Mouse (Mus musculus): Measurements from ENCODE around the gene Arrdc1. TPM values are rescaled to one million over a fixed set of nuclear protein-coding genes. Genes with fewer than 3 reads are reported as not detected.

The Arrdc1 gene
- total and polyA plus RNA-seq, 2 experiments: 2.5 to 12.7 TPM

DNA sequence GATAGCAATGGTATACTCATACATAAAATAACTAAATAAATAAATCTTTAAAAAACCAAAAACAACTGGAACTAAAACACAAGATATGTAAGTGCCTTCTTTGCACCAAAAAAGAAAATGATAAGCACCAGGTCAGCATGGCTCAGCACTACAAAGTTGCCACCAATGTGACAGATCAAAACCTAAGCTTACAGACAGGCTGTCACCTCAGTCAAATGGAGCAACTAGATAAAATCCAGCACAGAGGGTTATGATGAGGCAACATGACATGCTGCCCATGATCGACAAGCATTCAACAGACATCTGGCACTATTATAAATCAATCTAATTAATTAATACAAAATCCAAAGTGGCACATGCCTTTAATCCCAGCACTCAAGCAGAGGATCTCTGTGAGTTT is 40.8 kb downstream of the Arrdc1 start:
- Histone ChIP-seq H3K4me3 (ENCODE audit: insufficient read depth, low read depth, low read length) (no peak overlapping the region), H3K4me1 (ENCODE audit: control insufficient read depth, insufficient read depth, low read length) (peaks cover 36% of the 10 kb centered on the region), H3K27me3 (ENCODE audit: control insufficient read depth, insufficient read depth, low read length) (no peaks in the 10 kb centered on the region), H3K27ac (replicated peaks; ENCODE audit: insufficient read depth, low read depth, low read length) (peak overlapping the region; percentile 59), H3K79me2 (ENCODE audit: control insufficient read depth, insufficient read depth, low read length) (peaks cover 46% of the 10 kb centered on the region), H3K9ac (ENCODE audit: low read depth, low read length) (no peak overlapping the region), H3K36me3 (ENCODE audit: control insufficient read depth, insufficient read depth, low read length) (no peaks in the 10 kb centered on the region)
- DNase-seq (ENCODE audit: extremely low read depth, low read depth, low spot score): peak; percentile 75
- WGBS: 31% methylated on average over 1 of the region's 1 CpGs
- no peak for TF ChIP-seq CTCF (IDR thresholded peaks at IDR 0.05; ENCODE audit: low read depth, low read length)
- no peak for TF ChIP-seq POLR2A (IDR thresholded peaks at IDR 0.05; ENCODE audit: extremely low read depth, insufficient read depth, low read length)

DNA sequence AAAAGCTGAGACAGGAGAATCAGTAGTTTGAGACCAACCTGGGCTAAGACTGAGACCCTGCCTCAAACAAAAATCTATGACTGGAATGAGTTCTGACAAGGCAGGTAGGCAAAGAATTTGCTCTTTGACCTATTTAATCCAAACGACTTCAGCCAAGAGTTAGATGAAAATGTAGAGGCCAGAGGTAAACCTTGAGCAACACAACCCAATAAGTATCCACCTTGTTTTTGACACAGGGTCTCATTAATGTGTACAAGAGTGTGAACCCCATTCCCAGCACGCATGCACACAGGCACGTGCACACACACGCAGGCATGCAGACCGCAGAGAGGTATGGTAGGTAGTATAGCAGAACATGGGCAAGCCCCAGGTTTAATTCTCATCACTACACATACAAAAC is 42.7 kb downstream of the Arrdc1 start:
- WGBS: 25% methylated on average over 5 of the region's 5 CpGs
- TF ChIP-seq POLR2A (IDR thresholded peaks at IDR 0.05; ENCODE audit: extremely low read depth, insufficient read depth, low read length) (no peak), CTCF (IDR thresholded peaks at IDR 0.05; ENCODE audit: low read depth, low read length) (no peak)
- Histone ChIP-seq H3K36me3 (ENCODE audit: control insufficient read depth, insufficient read depth, low read length) (no peaks in the 10 kb centered on the region), H3K4me3 (ENCODE audit: insufficient read depth, low read depth, low read length) (no peak overlapping the region), H3K4me1 (ENCODE audit: control insufficient read depth, insufficient read depth, low read length) (peaks cover 45% of the 10 kb centered on the region), H3K27ac (replicated peaks; ENCODE audit: insufficient read depth, low read depth, low read length) (peak overlapping the region; percentile 75), H3K79me2 (ENCODE audit: control insufficient read depth, insufficient read depth, low read length) (peaks cover 50% of the 10 kb centered on the region), H3K27me3 (ENCODE audit: control insufficient read depth, insufficient read depth, low read length) (no peaks in the 10 kb centered on the region), H3K9ac (ENCODE audit: low read depth, low read length) (no peak overlapping the region)
- peak; percentile 90 for DNase-seq (ENCODE audit: extremely low read depth, low read depth, low spot score)

DNA sequence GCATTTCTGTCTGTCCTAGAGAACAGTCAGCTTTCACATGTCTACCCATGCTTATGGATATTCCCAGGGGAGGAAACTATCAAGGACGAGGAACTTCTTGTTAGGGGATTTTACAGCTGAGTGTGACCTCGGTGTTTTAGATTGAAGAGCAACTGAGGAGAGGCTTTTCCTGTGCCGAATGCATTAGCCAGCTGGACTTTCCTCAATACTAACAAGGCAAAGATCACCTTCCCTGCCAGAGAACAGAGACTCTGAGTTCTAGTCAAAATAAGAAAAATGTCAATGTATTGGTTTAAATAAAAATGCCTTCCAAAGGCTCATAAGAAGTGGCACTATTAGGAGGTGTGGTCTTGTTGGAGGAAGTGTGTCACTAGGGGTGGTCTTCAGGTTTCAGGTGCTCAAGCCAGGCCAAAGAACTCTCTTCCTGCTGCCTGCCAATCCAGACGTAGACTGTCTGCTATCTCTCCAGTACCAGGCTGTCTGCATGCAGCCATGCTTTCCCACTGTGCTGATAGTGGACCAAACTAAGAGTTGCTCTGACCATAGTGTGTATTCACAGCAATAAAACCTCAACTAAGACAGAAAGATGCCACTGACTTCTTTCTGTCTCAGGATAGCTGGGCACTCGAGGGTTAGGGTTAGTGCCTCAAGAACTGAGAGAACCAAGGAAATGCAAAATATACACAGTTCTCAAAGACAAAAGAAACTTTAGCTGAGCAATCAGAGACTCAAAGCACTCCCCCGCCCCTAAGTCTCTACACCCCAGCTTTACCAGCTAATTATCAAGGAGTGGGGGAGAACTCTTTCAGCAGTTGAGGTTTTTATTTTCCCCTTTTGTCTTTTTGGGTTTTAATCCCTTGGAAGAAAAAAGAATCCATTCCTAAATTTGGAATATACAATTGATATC is 44.3 kb downstream of the Arrdc1 start:
- H3K79me2 ChIP-seq (ENCODE audit: control insufficient read depth, insufficient read depth, low read length): peaks cover 41% of the 10 kb centered on the region
- no peak overlapping the region for H3K4me3 ChIP-seq (ENCODE audit: insufficient read depth, low read depth, low read length)
- H3K9ac ChIP-seq (ENCODE audit: low read depth, low read length): peak overlapping the region; percentile 44
- peak overlapping the region; percentile 99 for H3K27ac ChIP-seq (replicated peaks; ENCODE audit: insufficient read depth, low read depth, low read length)
- no peak for TF ChIP-seq POLR2A (IDR thresholded peaks at IDR 0.05; ENCODE audit: extremely low read depth, insufficient read depth, low read length)
- TF ChIP-seq CTCF (IDR thresholded peaks at IDR 0.05; ENCODE audit: low read depth, low read length): no peak
- H3K27me3 ChIP-seq (ENCODE audit: control insufficient read depth, insufficient read depth, low read length): no peaks in the 10 kb centered on the region
- peak; percentile 92 for DNase-seq (ENCODE audit: extremely low read depth, low read depth, low spot score)
- H3K4me1 ChIP-seq (ENCODE audit: control insufficient read depth, insufficient read depth, low read length): peaks cover 44% of the 10 kb centered on the region
- peaks cover 8% of the 10 kb centered on the region; the same call in 1 of the 2 replicates for H3K36me3 ChIP-seq (ENCODE audit: control insufficient read depth, insufficient read depth, low read length)
- 33% methylated on average over 6 of the region's 6 CpGs for WGBS

DNA sequence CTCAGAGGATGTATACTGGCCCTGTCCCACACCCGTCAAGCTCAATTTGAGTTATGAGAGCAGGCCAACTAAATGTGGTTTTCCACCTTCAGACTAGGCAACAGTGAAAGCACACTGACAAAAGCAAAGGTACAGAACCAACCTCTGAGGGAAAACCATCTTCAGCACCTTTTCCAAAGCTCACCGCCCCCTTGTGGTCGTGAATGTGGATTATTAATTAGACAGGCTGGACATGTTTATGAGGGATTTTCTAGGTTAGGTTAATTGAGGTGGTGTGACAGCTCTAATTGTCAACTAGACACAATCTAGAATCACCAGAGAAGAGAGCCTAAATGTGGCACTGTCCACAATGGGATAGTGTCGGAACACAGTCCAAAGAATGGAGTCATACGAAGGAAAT is 46.2 kb downstream of the Arrdc1 start:
- Histone ChIP-seq H3K4me3 (ENCODE audit: insufficient read depth, low read depth, low read length) (no peak overlapping the region), H3K27me3 (ENCODE audit: control insufficient read depth, insufficient read depth, low read length) (no peaks in the 10 kb centered on the region), H3K79me2 (ENCODE audit: control insufficient read depth, insufficient read depth, low read length) (peaks cover 32% of the 10 kb centered on the region), H3K27ac (replicated peaks; ENCODE audit: insufficient read depth, low read depth, low read length) (peak overlapping the region; percentile 99), H3K36me3 (ENCODE audit: control insufficient read depth, insufficient read depth, low read length) (peaks cover 16% of the 10 kb centered on the region), H3K9ac (ENCODE audit: low read depth, low read length) (no peak overlapping the region), H3K4me1 (ENCODE audit: control insufficient read depth, insufficient read depth, low read length) (peaks cover 44% of the 10 kb centered on the region)
- DNase-seq (ENCODE audit: extremely low read depth, low read depth, low spot score): no peak
- WGBS: 77% methylated on average over 5 of the region's 5 CpGs
- TF ChIP-seq POLR2A (IDR thresholded peaks at IDR 0.05; ENCODE audit: extremely low read depth, insufficient read depth, low read length): no peak
- TF ChIP-seq CTCF (IDR thresholded peaks at IDR 0.05; ENCODE audit: low read depth, low read length): no peak

DNA sequence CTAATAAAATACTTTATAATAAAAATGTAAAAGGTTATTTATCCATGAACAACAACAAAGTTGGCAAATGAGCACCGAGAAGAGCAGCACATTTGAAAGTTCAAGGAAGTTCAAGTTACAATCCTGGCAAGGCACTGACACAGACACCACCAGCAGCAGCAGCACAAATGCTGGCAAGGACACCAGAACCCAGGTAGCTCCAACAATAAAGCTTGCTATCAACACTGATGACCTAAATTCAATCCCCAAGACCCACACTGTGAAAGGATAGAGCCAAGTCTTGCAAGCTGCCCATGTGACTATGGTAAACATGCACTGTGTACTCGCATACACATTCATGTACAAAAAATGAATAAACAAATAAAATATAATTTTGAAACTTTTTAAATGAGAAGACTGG is 54.4 kb downstream of the Arrdc1 start:
- 23% methylated on average over 2 of the region's 2 CpGs for whole genome bisulfite sequencing
- H3K9ac ChIP-seq (ENCODE audit: low read depth, low read length): no peak overlapping the region
- H3K79me2 ChIP-seq (ENCODE audit: control insufficient read depth, insufficient read depth, low read length): peaks cover 6% of the 10 kb centered on the region; the same call in 1 of the 2 replicates
- H3K27me3 ChIP-seq (ENCODE audit: control insufficient read depth, insufficient read depth, low read length): no peaks in the 10 kb centered on the region
- no peak overlapping the region for H3K4me3 ChIP-seq (ENCODE audit: insufficient read depth, low read depth, low read length)
- peak; percentile 80 for DNase-seq (ENCODE audit: extremely low read depth, low read depth, low spot score)
- no peak overlapping the region for H3K27ac ChIP-seq (replicated peaks; ENCODE audit: insufficient read depth, low read depth, low read length)
- peaks cover 38% of the 10 kb centered on the region for H3K36me3 ChIP-seq (ENCODE audit: control insufficient read depth, insufficient read depth, low read length)
- TF ChIP-seq POLR2A (IDR thresholded peaks at IDR 0.05; ENCODE audit: extremely low read depth, insufficient read depth, low read length) (no peak), CTCF (IDR thresholded peaks at IDR 0.05; ENCODE audit: low read depth, low read length) (no peak)
- H3K4me1 ChIP-seq (ENCODE audit: control insufficient read depth, insufficient read depth, low read length): peaks cover 2% of the 10 kb centered on the region; the same call in 1 of the 2 replicates

Other genes with a start within 250 kb of the Arrdc1 start
- gene Cacna1b, start 172.1 kb downstream of the Arrdc1 start, total RNA-seq (2014; rRNA removed): 0.07 TPM in 1 of 2 replicates, not detected in the other
- not detected in 2 replicates for gene Cacna1b, start 172.1 kb downstream of the Arrdc1 start, polyA plus RNA-seq (2012; rRNA removed)
- 19.2 and 21.8 TPM in 2 replicates for gene Ehmt1, start 15.6 kb downstream of the Arrdc1 start, total RNA-seq (2014; rRNA removed)
- gene Ehmt1, start 15.6 kb downstream of the Arrdc1 start, polyA plus RNA-seq (2012; rRNA removed): 19.4 and 24.0 TPM in 2 replicates
- 2.0 and 3.0 TPM in 2 replicates for gene Zmynd19, start 14.5 kb upstream of the Arrdc1 start, total RNA-seq (2014; rRNA removed)
- 3.4 TPM in 2 replicates for gene Zmynd19, start 14.5 kb upstream of the Arrdc1 start, polyA plus RNA-seq (2012; rRNA removed)
- gene Dph7, start 27.1 kb upstream of the Arrdc1 start, total RNA-seq (2014; rRNA removed): 3.9 and 4.4 TPM in 2 replicates
- 3.9 and 4.6 TPM in 2 replicates for gene Dph7, start 27.1 kb upstream of the Arrdc1 start, polyA plus RNA-seq (2012; rRNA removed)
- gene Mrpl41, start 39.8 kb upstream of the Arrdc1 start, total RNA-seq (2014; rRNA removed): 68.1 and 77.0 TPM in 2 replicates
- 24.4 and 30.1 TPM in 2 replicates for gene Mrpl41, start 39.8 kb upstream of the Arrdc1 start, polyA plus RNA-seq (2012; rRNA removed)
- gene Pnpla7, start 40.8 kb upstream of the Arrdc1 start, total RNA-seq (2014; rRNA removed): 125 and 141 TPM in 2 replicates
- gene Pnpla7, start 40.8 kb upstream of the Arrdc1 start, polyA plus RNA-seq (2012; rRNA removed): 113 and 122 TPM in 2 replicates
- gene Nsmf, start 119.1 kb upstream of the Arrdc1 start, total RNA-seq (2014; rRNA removed): 71.2 and 76.2 TPM in 2 replicates
- 182 and 219 TPM in 2 replicates for gene Nsmf, start 119.1 kb upstream of the Arrdc1 start, polyA plus RNA-seq (2012; rRNA removed)
- 84.8 and 91.8 TPM in 2 replicates for gene Entpd8, start 145.1 kb upstream of the Arrdc1 start, total RNA-seq (2014; rRNA removed)
- 159 and 196 TPM in 2 replicates for gene Entpd8, start 145.1 kb upstream of the Arrdc1 start, polyA plus RNA-seq (2012; rRNA removed)
- gene Noxa1, start 159.9 kb upstream of the Arrdc1 start, total RNA-seq (2014; rRNA removed): not detected in 2 replicates
- gene Noxa1, start 159.9 kb upstream of the Arrdc1 start, polyA plus RNA-seq (2012; rRNA removed): 0.15 TPM in 1 of 2 replicates, not detected in the other
- gene Nrarp, start 245.5 kb upstream of the Arrdc1 start, total RNA-seq (2014; rRNA removed): 0.74 and 2.1 TPM in 2 replicates
- 1.5 and 1.6 TPM in 2 replicates for gene Nrarp, start 245.5 kb upstream of the Arrdc1 start, polyA plus RNA-seq (2012; rRNA removed)

Measured in liver, adult 2 months (tissue).